Mouse (Mus musculus) lung, postnatal 36 days (tissue): ENCODE measurements around the gene Vmn1r118.
"Not testable (repeated sequence)": the region's sequence is repeated elsewhere in the genome, so short reads cannot be mapped to it uniquely, and the experiment has no call there.

Source experiments
- DNase-seq: peaks from one replicate; pipeline ENCODE4 v3.0.0; 2022; ENCODE audit warnings: mixed read lengths

Vmn1r118 gene

DNA sequence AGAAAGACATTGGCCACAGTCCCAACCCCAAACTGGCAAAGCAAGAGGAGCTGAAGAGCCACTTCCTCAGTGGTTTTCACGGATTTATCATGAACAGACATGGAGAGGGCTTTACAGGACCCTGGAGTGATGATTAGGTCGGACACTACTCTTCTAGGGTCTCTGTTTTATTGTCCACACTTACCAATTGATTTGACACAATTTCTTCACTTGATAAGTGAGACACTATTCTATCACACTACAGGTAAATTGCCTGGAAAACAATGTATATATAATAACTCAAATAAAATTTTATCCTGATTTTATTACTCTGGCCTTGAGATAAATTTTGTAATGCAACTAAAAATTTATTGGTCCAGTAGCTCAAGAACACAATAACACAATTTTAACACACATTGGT is at the start of gene Vmn1r118:
Vmn1r118 (minus strand) TSS at position 101 of the 400 bp plus-strand sequence.
- DNase-seq, result not testable (repeated sequence)

DNA sequence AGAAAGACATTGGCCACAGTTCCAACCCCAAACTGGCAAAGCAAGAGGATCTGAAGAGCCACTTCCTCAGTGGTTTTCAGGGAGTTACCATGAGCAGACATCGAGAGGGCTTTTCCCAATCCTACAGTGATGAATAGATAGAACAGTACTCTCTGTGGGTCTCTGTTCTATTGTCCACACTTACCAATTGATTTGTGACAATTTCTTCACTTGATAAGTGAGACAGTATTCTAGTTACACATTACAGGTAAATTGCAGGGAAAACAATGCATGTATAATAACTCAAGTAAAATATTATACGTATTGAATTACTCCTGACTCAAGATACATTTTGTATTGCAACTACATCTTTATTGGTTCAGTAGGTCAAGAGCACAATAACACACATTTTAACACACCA is 28.1 kb downstream of the Vmn1r118 start, which contains the start of gene Vmn1r117:
Vmn1r117 (minus strand) TSS at position 101 of the 400 bp plus-strand sequence.
- not testable (repeated sequence) for DNase-seq

DNA sequence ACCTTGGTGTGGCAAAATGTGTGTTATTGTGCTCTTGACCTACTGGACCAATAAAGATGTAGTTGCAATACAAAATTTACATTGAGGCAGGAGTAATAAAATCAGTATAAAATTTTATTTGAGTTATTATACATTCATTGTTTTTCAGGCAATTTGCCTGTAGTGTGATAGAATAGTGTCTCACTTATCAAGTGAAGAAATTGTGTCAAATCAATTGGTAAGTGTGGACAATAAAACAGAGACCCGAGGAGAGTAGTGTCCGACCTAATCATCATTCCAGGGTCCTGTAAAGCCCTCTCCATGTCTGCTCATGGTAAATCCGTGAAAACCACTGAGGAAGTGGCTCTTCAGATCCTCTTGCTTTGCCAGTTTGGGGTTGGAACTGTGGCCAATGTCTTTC is 40.2 kb downstream of the Vmn1r118 start, which contains the start of gene Vmn1r116:
Vmn1r116 (plus strand) TSS at position 301 of the 400 bp plus-strand sequence.
- not testable (repeated sequence) for DNase-seq
